Mouse (Mus musculus) neural tube, embryonic 11.5 days (tissue): Measurements from ENCODE around the gene Lbh. TPM values are rescaled to one million over a fixed set of nuclear protein-coding genes. Genes with fewer than 3 reads are reported as not detected.

Experiments used
- ATAC-seq: fragments of 200-750 bp; cut with Nextera tagmentation; 2 replicates; pipeline ENCODE4 v1.8.0; 2017; ENCODE audit warnings: moderate number of reproducible peaks, mild to moderate bottlenecking, moderate TSS enrichment, moderate library complexity; ENCODE audit not compliant: insufficient read depth, low FRiP score, low TSS enrichment
- DNase-seq: peaks from one replicate; pipeline ENCODE4 v3.0.0-alpha.2; 2015; ENCODE audit warnings: low spot score
- H3K27ac ChIP-seq: fragments of 300-500 bp; sonication (generic); 2 replicates; pipeline ENCODE4 v1.5.1; 2014; ENCODE audit warnings: low read depth, mild to moderate bottlenecking, low read length
- H3K27me3 ChIP-seq: fragments of 300-500 bp; sonication (generic); 2 replicates; pipeline ENCODE4 v1.6.1; 2014; ENCODE audit warnings: mild to moderate bottlenecking, low read length, mixed read lengths; ENCODE audit not compliant: control insufficient read depth, insufficient read depth
- H3K36me3 ChIP-seq: fragments of 300-500 bp; sonication (generic); 2 replicates; pipeline ENCODE4 v1.6.1; 2014; ENCODE audit warnings: mild to moderate bottlenecking, low read length, moderate library complexity, mixed read lengths; ENCODE audit not compliant: control insufficient read depth, insufficient read depth
- H3K4me1 ChIP-seq: fragments of 300-500 bp; sonication (generic); 2 replicates; pipeline ENCODE4 v1.6.1; 2014; ENCODE audit warnings: low read length, mixed read lengths; ENCODE audit not compliant: control insufficient read depth, insufficient read depth
- H3K4me2 ChIP-seq: fragments of 300-500 bp; sonication (generic); 2 replicates; pipeline ENCODE4 v1.6.1; 2014; ENCODE audit warnings: low read depth, mild to moderate bottlenecking, moderate library complexity
- H3K4me3 ChIP-seq: fragments of 300-500 bp; sonication (generic); 2 replicates; pipeline ENCODE4 v1.5.1; 2014; ENCODE audit warnings: low read depth, low read length
- H3K9ac ChIP-seq: fragments of 300-500 bp; sonication (generic); 2 replicates; pipeline ENCODE4 v1.6.1; 2014; ENCODE audit warnings: mild to moderate bottlenecking, low read length
- H3K9me3 ChIP-seq: fragments of 300-500 bp; sonication (generic); 2 replicates; pipeline ENCODE4 v1.6.1; 2016; ENCODE audit warnings: low read length; ENCODE audit not compliant: control insufficient read depth
- WGBS: fragments of 180-500 bp; shearing (Covaris S2); extraction: QIAGEN DNeasy Blood & Tissue Kit; methylation state at CpG from one replicate; pipeline ENCODE4 v1.1.7; 2014; 5-methylcytosine and 5-hydroxymethylcytosine counted together
- polyA plus RNA-seq: library from polyadenylated mRNA; unstranded; fragments of >200 nt; fragmentation: Nextera tagmentation; extraction: Ambion mirVana; gene quantifications from 2 replicates; pipeline ENCODE4 v1.2.1, GENCODE M21; 2014

Gene Lbh
- polyA plus RNA-seq, 1 experiment from 2014 or later, result 5.3 TPM

DNA sequence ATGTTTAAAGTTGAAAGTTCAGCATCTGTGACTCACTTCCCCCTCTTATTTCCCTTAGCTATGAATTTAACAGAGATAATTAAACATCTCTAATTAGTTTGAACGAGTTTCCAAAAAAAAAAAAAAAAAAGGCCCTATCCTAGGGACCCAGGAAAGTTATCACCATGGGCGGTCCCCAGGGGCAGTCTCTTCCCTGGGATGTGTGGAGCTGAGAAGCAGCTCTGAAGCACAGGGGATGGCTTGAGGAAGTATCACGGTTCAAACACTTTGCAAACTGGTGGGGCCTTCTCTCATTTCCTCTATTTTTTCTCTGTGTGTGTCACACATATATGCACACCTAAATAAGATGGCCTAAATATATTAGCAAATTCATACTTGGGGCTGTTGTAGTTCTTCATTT, 48.8 kb downstream of the Lbh start:
- no peak overlapping the region for H3K4me2 ChIP-seq
- no peak for ATAC-seq
- H3K9me3 ChIP-seq, result no peaks in the 10 kb centered on the region
- no peaks in the 10 kb centered on the region for H3K27me3 ChIP-seq
- WGBS, result 40% methylated on average over 3 of the region's 3 CpGs
- no peak overlapping the region for H3K4me3 ChIP-seq
- no peak for DNase-seq
- H3K4me1 ChIP-seq, result no peaks in the 10 kb centered on the region
- H3K36me3 ChIP-seq, result no peaks in the 10 kb centered on the region
- no peak overlapping the region for H3K27ac ChIP-seq
- H3K9ac ChIP-seq, result no peak overlapping the region

DNA sequence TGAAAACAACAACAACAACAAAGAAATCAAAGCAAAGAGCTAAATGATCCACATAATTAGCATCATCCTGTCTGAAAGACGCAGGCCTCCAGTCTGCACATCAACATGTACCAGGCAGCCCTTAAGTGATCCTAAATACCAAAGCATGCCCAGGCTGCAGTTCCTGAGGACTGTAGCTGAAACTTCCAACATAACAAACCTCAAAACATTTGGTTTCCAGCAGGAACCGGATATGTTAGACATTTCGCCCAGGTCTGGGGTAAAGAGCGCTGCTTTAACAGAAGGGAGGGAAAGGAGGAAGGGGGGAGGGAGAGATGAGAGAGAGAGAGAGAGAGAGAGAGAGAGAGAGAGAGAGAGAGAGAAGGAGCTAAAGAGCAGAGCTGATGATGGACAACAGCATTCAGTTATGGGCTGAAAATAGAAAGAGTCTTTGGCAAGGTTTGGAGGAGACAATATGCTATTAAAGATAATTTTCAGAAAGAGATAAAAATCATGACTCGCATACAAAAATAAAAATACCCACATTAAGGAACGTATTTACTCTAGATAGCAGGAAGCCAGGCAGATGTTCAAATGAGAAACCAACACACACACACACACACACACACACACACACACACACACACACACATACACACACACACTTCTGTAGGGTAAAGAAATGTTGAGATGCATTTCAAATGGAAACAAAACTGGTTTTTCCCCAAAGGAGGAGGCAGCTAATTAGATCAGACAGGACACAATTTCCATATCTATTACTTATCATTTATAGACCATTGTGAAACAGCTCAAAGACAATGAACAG, 49.5 kb downstream of the Lbh start:
- no peaks in the 10 kb centered on the region for H3K27me3 ChIP-seq
- no peaks in the 10 kb centered on the region for H3K36me3 ChIP-seq
- DNase-seq, result no peak
- ATAC-seq, result no peak
- H3K9me3 ChIP-seq, result no peaks in the 10 kb centered on the region
- H3K27ac ChIP-seq, result no peak overlapping the region
- no peaks in the 10 kb centered on the region for H3K4me1 ChIP-seq
- no peak overlapping the region for H3K4me2 ChIP-seq
- no peak overlapping the region for H3K4me3 ChIP-seq
- WGBS, result 74% methylated on average over 6 of the region's 6 CpGs
- H3K9ac ChIP-seq, result no peak overlapping the region

DNA sequence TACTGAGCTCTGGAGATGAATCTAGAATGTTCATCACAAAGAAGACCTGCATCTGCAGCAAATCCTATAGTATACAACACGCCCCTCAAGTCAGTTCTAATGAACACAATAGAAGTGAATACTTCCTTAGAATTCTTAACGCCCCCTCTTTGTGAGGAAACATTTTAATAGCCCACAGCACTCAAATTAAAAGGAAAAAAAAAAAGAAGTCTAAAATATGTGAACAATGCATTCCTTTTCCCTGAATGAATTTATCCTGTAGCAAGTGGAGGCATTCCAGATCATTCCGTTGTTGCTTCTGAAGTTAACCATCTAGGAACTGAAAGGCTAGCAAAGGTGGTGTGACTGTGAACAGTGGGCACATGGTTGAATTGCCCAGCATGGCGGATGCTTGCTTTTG, 50.6 kb downstream of the Lbh start:
- WGBS, result 71% methylated on average over 4 of the region's 4 CpGs
- Histone ChIP-seq H3K9me3 (no peaks in the 10 kb centered on the region), H3K4me1 (no peaks in the 10 kb centered on the region), H3K27me3 (no peaks in the 10 kb centered on the region), H3K4me3 (no peak overlapping the region), H3K27ac (no peak overlapping the region), H3K4me2 (no peak overlapping the region), H3K36me3 (no peaks in the 10 kb centered on the region), H3K9ac (no peak overlapping the region)
- no peak for DNase-seq
- no peak for ATAC-seq

DNA sequence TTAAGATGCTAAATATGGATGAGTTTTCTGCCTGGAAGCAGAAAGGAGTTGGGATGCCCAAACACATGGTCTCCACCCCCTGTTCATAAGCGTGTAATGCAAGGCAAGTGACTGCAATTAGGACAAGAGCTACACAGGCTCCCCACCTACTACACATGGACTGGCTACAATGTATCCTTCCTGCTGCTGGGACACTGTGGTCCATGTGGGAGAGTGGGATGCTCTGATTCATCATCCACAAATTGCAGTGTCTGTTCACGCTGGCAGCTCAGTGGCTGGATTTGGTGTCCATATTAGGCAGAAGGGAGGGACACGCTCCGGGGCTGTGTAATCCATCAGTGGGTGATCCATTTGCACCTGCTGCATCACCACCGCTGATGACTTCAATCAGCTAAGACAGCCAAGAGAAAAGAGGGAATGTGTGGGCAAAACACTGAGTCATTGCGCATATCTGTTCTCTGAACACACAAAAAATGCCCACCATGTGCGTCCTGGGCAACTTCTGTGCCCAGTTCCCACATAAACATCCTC, 52.6 kb downstream of the Lbh start:
- Histone ChIP-seq H3K9ac (no peak overlapping the region), H3K27ac (no peak overlapping the region), H3K27me3 (no peaks in the 10 kb centered on the region), H3K4me2 (no peak overlapping the region), H3K4me1 (no peaks in the 10 kb centered on the region), H3K9me3 (no peaks in the 10 kb centered on the region), H3K4me3 (no peak overlapping the region), H3K36me3 (no peaks in the 10 kb centered on the region)
- ATAC-seq (no peak), DNase-seq (no peak)
- 89% methylated on average over 7 of the region's 7 CpGs for WGBS

DNA sequence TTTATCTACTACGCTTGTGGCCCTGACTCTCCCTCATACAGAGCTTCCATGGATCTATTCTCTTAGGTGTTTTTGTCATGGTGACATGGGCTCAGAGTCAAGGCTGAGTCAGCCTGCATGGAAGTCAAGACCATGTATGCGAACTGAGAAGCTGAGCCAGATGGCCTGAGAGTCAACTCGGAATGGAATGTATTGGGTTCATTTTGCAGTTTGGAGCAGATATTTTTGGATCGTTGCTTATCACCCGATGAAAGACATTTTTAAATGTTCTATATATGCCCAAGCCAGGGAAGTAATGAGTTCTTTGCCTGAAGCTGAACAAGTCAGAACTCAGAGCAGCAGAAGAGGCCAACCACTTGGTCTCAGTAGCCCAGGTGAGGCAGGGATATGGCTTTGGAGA, 54.9 kb downstream of the Lbh start:
- DNase-seq (no peak), ATAC-seq (no peak)
- H3K36me3 ChIP-seq, result no peaks in the 10 kb centered on the region
- no peaks in the 10 kb centered on the region for H3K27me3 ChIP-seq
- no peak overlapping the region for H3K9ac ChIP-seq
- no peak overlapping the region for H3K4me2 ChIP-seq
- no peak overlapping the region for H3K27ac ChIP-seq
- H3K4me1 ChIP-seq, result no peaks in the 10 kb centered on the region
- H3K4me3 ChIP-seq, result no peak overlapping the region
- 94% methylated on average over 5 of the region's 5 CpGs for WGBS
- H3K9me3 ChIP-seq, result no peaks in the 10 kb centered on the region

DNA sequence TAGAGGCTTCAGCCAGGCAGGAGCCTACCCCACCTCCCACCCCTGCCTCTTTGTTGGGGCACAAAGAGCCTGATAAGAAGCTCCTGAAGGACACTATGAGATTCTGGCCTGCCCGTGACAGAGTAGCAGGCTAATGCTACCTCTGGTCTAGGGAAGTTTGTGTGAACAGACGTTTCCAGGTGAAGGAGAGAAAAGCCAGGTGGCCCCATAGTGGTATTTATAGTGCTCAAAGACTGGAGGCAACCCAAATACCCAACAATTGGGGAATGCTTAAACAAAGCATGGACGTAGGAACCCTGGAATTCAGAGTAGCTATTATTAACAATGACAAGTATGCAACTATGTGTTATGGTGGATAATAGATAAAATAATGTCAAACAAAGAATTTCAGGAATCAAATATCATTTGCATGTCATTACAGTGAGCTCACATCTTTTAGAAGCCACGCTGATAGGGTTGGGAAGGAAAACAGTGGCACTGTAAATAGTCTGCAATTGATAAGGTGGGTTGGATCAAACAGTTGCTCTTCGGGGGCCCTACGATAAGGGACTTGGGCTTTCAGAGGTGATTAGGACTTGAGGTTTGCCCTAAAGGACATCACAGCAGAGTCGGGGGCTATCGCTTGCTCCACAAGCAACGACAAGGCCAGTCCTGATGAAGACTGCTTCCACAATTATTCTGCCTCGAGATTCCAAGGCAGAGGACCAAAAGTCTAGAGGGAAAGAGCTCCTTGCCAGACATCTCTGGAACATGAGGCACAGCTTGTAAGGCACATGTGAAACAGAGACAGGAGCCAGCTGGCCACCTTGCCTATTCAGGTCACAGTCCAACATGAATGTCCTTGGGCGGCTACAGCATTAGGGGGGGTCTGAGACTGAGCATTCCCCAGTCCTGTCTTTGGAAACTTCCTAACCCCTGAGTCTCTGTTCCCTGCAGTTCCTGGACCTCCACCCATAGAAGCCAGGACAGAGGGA, 58.4 kb downstream of the Lbh start:
- WGBS, result 85% methylated on average over 11 of the region's 11 CpGs
- Histone ChIP-seq H3K9me3 (no peaks in the 10 kb centered on the region), H3K4me1 (no peaks in the 10 kb centered on the region), H3K4me3 (no peak overlapping the region), H3K36me3 (no peaks in the 10 kb centered on the region), H3K27me3 (no peaks in the 10 kb centered on the region), H3K9ac (no peak overlapping the region), H3K27ac (no peak overlapping the region), H3K4me2 (no peak overlapping the region)
- DNase-seq (no peak), ATAC-seq (no peak)

DNA sequence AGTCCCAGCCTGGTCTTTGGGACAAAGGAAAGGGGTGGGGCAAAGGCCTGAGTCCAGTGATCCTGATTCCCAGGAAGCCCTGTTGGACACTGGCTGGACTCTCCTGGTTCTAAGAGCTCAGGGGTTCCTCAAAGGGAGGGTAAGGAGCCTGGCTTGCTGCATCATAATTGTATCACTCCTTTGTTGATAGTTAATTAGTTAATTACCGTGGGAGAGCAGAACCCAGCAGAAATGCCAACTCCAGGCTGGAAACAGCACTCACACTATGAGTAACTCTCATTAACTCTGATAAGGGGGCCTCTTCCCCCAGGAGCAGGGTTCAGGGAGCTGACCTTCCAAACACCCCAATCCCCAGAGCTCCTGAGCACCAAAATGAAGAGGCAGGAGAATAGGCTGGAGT, 59.5 kb downstream of the Lbh start:
- no peaks in the 10 kb centered on the region for H3K4me1 ChIP-seq
- no peak overlapping the region for H3K27ac ChIP-seq
- no peaks in the 10 kb centered on the region for H3K9me3 ChIP-seq
- no peak overlapping the region for H3K4me3 ChIP-seq
- H3K4me2 ChIP-seq, result no peak overlapping the region
- no peaks in the 10 kb centered on the region for H3K36me3 ChIP-seq
- ATAC-seq (no peak), DNase-seq (no peak)
- no peaks in the 10 kb centered on the region for H3K27me3 ChIP-seq
- 65% methylated on average over 1 of the region's 1 CpGs for WGBS
- no peak overlapping the region for H3K9ac ChIP-seq

DNA sequence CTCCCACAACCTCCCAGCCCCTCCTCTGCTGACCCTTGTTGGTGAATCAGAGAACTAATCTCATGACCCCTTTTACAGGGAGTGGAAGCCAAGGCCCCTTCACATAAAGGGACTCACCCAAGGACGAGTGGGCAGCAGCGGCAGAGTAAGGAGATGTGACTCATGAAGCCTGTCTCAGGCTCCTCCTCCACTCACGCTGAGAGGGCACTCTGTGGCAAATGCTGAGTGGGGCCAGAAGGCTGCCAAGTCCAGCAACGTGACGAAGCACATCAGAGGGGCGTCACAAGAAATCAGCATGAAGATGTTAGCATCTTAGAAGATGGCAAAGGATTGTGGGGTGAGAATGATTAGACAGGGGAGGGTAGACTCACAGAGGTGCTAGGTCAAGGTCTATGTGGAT, 64.1 kb downstream of the Lbh start:
- Histone ChIP-seq H3K9ac (no peak overlapping the region), H3K27me3 (no peaks in the 10 kb centered on the region), H3K27ac (no peak overlapping the region), H3K4me2 (no peak overlapping the region), H3K36me3 (no peaks in the 10 kb centered on the region), H3K4me1 (no peaks in the 10 kb centered on the region), H3K9me3 (no peaks in the 10 kb centered on the region), H3K4me3 (no peak overlapping the region)
- DNase-seq, result no peak
- no peak for ATAC-seq
- 90% methylated on average over 6 of the region's 6 CpGs for WGBS
